Mouse (Mus musculus): ENCODE results near the gene Catip. TPM values are rescaled to one million over a fixed set of nuclear protein-coding genes. Genes with fewer than 3 reads are reported as not detected.

Gene Catip
- total RNA-seq (2023) = under 1 TPM; 0.49 to 0.76 TPM

DNA sequence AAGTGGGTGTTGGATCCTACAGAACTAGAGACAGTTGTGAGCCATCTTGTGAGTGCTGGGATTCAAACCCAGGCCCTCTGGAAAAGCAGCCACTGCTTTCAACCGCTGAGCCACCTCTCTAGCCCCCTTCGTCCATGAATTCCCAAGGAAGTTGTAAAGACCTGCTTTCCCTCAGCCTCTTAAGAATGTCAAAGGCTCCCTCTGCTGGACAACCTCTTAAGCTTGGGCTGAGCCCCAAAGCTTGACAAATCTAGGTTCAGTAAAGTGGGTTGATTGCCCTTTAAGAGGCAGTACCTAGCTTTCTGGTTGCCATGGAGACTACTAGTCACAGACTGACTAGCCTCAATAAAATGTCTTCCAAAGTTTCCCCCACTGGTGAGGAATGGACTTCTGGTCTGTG, at the start of gene Catip:
Gene Catip, plus strand, starts transcription at position 297 of the 400 bp plus-strand sequence.

DNA sequence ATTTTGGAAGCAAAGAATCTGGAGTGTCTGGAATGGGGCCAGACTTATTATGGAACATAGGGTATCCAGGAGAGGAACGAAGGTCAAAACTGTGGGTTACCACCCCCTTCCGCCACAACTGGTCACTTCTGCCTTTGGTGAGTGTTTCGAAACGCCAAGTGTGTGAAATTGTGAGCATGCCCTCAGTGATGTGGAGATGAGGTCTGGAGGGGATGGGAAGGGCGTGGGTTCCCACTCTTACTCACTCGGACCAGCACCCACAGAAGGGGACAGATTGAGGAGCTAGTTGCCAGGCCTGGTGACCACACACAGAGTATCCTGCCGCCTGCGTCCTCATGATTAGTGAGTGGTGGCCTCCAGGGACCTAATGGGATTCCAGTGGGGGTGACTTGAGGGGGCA, 13.1 kb downstream of the Catip start, which contains the start of gene Slc11a1:
Gene Slc11a1, plus strand, starts transcription at position 216 of the 400 bp plus-strand sequence.

DNA sequence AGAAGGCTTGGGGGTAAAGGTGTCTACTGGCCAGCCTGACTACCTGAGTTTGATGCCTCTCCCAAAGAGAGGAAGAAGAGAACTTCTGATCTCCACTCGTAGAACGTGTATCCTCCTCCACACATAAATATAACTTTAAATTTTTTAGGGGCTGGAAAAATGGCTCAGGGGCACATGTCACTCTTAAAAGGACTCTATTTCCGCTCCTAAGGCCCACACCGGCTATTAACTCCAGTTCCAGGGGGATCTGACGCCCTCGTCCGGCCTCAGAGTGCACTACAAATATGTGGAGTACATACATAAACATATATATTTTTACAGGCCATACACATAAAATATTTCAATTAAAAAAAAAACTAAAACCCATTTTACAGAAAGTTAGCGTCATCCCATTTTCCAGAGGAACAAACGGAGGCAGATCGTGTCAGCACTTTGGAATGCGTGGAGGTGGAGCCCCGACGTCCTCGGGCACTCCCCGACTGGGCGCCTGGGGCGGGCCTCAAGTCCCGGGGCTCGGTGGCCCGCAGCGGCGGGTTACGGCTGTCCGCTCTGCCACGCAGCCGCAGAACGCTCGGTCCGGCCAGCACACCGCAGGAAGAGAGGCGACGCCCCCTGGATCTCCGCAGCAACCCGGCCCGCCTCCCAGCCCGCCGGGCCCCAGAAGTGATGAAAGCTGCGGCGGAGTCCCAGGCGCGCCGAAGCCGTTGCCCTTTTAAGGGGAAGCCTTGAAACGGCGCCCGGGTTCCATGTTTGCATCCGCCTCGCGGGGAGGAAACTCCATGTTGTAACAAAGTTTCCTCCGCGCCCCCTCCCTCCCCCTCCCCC, 29.2 kb downstream of the Catip start, which contains the start of gene Ctdsp1:
Gene Ctdsp1, plus strand, starts transcription at position 586 of the 825 bp plus-strand sequence.

DNA sequence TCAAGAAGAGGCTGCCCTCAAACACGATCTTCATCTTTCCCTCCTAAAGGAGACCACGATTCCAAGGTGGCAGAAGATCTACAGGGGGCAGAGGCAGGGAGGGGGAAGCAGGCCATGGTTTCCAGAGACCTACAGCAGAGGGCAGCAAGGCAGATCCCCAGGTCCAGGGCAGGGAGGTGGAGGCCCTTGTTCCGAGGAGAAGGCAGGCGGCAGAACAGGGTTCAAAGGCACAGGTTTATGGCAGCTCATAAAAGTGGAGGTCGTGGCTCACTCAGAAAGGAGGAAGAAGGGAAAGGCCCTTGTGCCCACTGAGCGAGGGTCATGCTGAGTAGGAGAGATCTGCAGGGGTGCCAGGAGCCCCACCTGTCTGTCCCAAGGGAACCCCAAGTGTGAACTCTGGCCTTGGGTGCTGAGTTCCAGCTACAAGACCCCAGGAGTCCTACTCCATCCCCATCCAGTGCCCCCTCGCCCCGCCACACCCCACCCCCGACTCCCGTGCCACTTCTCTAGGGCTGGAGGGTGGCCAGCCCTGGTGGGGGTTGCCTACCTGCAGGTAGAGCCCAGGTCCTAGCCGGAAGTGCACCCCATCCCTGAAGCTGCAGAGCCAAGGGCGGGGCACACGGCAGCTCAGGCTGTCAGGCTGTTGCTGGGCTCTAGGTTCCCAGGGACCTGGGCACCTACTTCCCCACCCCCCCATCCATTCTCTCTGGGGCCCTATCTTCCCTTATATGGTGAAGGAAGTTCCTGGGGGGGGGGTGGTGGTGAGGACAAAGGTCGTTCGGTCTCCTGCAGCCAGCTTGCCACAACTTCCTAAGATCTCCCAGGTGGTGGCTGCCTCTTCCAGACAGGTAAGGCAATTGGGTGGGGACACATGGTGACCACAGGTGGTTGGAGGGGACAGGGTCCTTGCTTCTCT, 46.9 kb downstream of the Catip start, which contains the start of gene Vil1:
Gene Vil1, plus strand, starts transcription at position 788 of the 916 bp plus-strand sequence.

Other genes with a start within 250 kb of the Catip start
- 10 to 100 TPM; 31.5 to 44.8 TPM for gene Tns1, start 237.7 kb upstream of the Catip start, total RNA-seq (2023)
- gene Rufy4, start 236.6 kb upstream of the Catip start, total RNA-seq (2023) = not detected
- under 1 TPM; 0.27 to 0.81 TPM for gene Cxcr2, start 208.1 kb upstream of the Catip start, total RNA-seq (2023)
- gene Cxcr1, start 167.5 kb upstream of the Catip start, total RNA-seq (2023) = not detected
- gene Arpc2, start 126.0 kb upstream of the Catip start, total RNA-seq (2023) = 100 to 1,000 TPM; 710 to 723 TPM
- gene Gpbar1, start 83.6 kb upstream of the Catip start, total RNA-seq (2023) = under 1 TPM; 0.63 to 0.85 TPM
- gene Aamp, start 77.4 kb upstream of the Catip start, total RNA-seq (2023) = 100 to 1,000 TPM; 118 to 129 TPM
- 10 to 100 TPM; 16.8 to 17.0 TPM for gene Pnkd, start 77.2 kb upstream of the Catip start, total RNA-seq (2023)
- gene Tmbim1, start 56.5 kb upstream of the Catip start, total RNA-seq (2023) = 10 to 100 TPM; 66.7 to 88.5 TPM
- gene Slc11a1, start 13.1 kb downstream of the Catip start, total RNA-seq (2023) = 100 to 1,000 TPM; 616 to 632 TPM
- gene Ctdsp1, start 29.4 kb downstream of the Catip start, total RNA-seq (2023) = 100 to 1,000 TPM; 136 to 144 TPM
- under 1 TPM in 1 of 2 experiments, not detected in 1; 1.00 TPM for gene Vil1, start 47.3 kb downstream of the Catip start, total RNA-seq (2023)
- gene Cnot9, start 143.9 kb downstream of the Catip start, total RNA-seq (2023) = 10 to 100 TPM; 18.8 to 18.9 TPM
- under 1 TPM in 1 of 2 experiments, not detected in 1; 0.85 TPM for gene Plcd4, start 180.8 kb downstream of the Catip start, total RNA-seq (2023)
- 10 to 100 TPM; 15.8 to 18.7 TPM for gene Usp37, start 182.2 kb downstream of the Catip start, total RNA-seq (2023)
- gene Zfp142, start 226.1 kb downstream of the Catip start, total RNA-seq (2023) = 10 to 100 TPM; 19.7 to 24.2 TPM
- 1 to 10 TPM; 6.5 to 7.0 TPM for gene Bcs1l, start 226.2 kb downstream of the Catip start, total RNA-seq (2023)
- gene Rnf25, start 239.3 kb downstream of the Catip start, total RNA-seq (2023) = 10 to 100 TPM; 38.6 to 45.9 TPM
- gene Stk36, start 239.3 kb downstream of the Catip start, total RNA-seq (2023) = under 1 TPM; 0.36 to 0.84 TPM